Mouse (Mus musculus) urinary bladder, postnatal 25 days (tissue): ENCODE measurements around the gene Akap5.

ENCODE experiments used
- DNase-seq: peaks from one replicate; pipeline ENCODE4 v3.0.0; 2022; ENCODE audit warnings: low spot score

Akap5 gene

GRCm38 (mm10) chr12:76324679-76325431 lies at the start of gene Akap5:
TSS of gene Akap5 (plus strand) at chr12:76324891.
- DNase-seq: peak; percentile 23

GRCm38 (mm10) chr12:76278209-76278608 lies 46.5 kb upstream of the Akap5 start:
- no peak for DNase-seq

- DNase-seq: no peak
These were observed 44.1 kb upstream of the Akap5 start for GRCm38 (mm10) chr12:76280556-76280955.

GRCm38 (mm10) chr12:76281111-76281660 lies 43.5 kb upstream of the Akap5 start:
- no peak for DNase-seq

- no peak for DNase-seq
These were observed 42.6 kb upstream of the Akap5 start for GRCm38 (mm10) chr12:76282132-76282531.

GRCm38 (mm10) chr12:76282532-76283173 lies 42.0 kb upstream of the Akap5 start:
- DNase-seq: no peak

- DNase-seq: no peak
These were observed 39.3 kb upstream of the Akap5 start for GRCm38 (mm10) chr12:76285418-76285817.

- no peak for DNase-seq
These were observed 36.7 kb upstream of the Akap5 start for GRCm38 (mm10) chr12:76287986-76288385.

GRCm38 (mm10) chr12:76288494-76288893 lies 36.2 kb upstream of the Akap5 start:
- no peak for DNase-seq

GRCm38 (mm10) chr12:76289428-76289827 lies 35.3 kb upstream of the Akap5 start:
- no peak for DNase-seq

- DNase-seq: no peak
These were observed 34.4 kb upstream of the Akap5 start for GRCm38 (mm10) chr12:76290271-76290670.

GRCm38 (mm10) chr12:76293192-76293591 lies 31.5 kb upstream of the Akap5 start:
- DNase-seq: peak; percentile 67

GRCm38 (mm10) chr12:76297830-76298229 lies 26.9 kb upstream of the Akap5 start:
- no peak for DNase-seq

GRCm38 (mm10) chr12:76299361-76299906 lies 25.3 kb upstream of the Akap5 start:
- no peak for DNase-seq

- no peak for DNase-seq
These were observed 24.3 kb upstream of the Akap5 start for GRCm38 (mm10) chr12:76300367-76300766.

- DNase-seq: no peak
These were observed 21.2 kb upstream of the Akap5 start for GRCm38 (mm10) chr12:76303474-76303873.

GRCm38 (mm10) chr12:76304199-76304598 lies 20.5 kb upstream of the Akap5 start:
- DNase-seq: no peak

GRCm38 (mm10) chr12:76305107-76305506 lies 19.6 kb upstream of the Akap5 start:
- no peak for DNase-seq

- no peak for DNase-seq
These were observed 17.7 kb upstream of the Akap5 start for GRCm38 (mm10) chr12:76306852-76307561.

- no peak for DNase-seq
These were observed 16.7 kb upstream of the Akap5 start for GRCm38 (mm10) chr12:76307964-76308363.

GRCm38 (mm10) chr12:76308436-76308835 lies 16.3 kb upstream of the Akap5 start:
- no peak for DNase-seq

GRCm38 (mm10) chr12:76310007-76310406 lies 14.7 kb upstream of the Akap5 start:
- no peak for DNase-seq
